Mouse (Mus musculus): Measurements from ENCODE around the gene Rpf2. TPM values are rescaled to one million over a fixed set of nuclear protein-coding genes. Genes with fewer than 3 reads are reported as not detected.
A peak's percentile ranks its signal among the peaks of the same experiment; 100 is the strongest.

Rpf2 gene
- polyA plus RNA-seq, 1 experiment from 2014 or later: 87.2 TPM

DNA sequence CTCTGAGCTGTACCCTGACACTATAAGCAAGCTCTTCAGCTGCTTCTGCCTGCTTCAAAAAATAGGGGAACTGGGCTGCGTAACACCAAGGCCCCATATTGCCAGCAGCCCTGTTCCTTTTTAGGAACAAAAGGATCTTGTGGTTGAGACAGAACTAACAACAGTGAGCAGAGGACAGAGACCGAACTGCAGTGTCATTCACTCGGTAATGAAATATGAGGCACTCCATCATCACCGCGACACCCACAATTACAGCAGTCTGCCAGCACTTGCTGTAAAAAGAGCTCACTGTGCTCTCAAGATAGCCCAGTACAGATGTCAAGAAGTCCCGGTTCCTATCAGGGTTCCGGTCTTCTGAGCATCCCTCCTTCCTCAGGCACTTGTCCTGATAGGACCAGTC, 29.2 kb upstream of the Rpf2 start:
- 86% methylated on average over 7 of the region's 7 CpGs for WGBS
- Histone ChIP-seq H3K9me3 (ENCODE audit: control insufficient read depth, low read length) (no peaks in the 10 kb centered on the region), H3K27me3 (ENCODE audit: control insufficient read depth, insufficient read depth, low read length) (no peaks in the 10 kb centered on the region), H3K27ac (ENCODE audit: low read depth, low read length) (no peak overlapping the region), H3K4me1 (ENCODE audit: control insufficient read depth, insufficient read depth, low read length) (no peaks in the 10 kb centered on the region), H3K4me3 (ENCODE audit: low read depth, low read length) (no peak overlapping the region), H3K36me3 (ENCODE audit: control insufficient read depth, insufficient read depth, low read length) (no peaks in the 10 kb centered on the region), H3K4me2 (no peak overlapping the region), H3K9ac (ENCODE audit: low read length) (no peak overlapping the region)
- ATAC-seq (ENCODE audit: low FRiP score) (no peak), DNase-seq (ENCODE audit: low spot score, missing footprints) (no peak)

GRCm38 (mm10) chr10:40273938-40274337, 27.1 kb upstream of the Rpf2 start:
- H3K27me3 ChIP-seq (ENCODE audit: control insufficient read depth, insufficient read depth, low read length): no peaks in the 10 kb centered on the region
- 86% methylated on average over 5 of the region's 5 CpGs for WGBS

DNA sequence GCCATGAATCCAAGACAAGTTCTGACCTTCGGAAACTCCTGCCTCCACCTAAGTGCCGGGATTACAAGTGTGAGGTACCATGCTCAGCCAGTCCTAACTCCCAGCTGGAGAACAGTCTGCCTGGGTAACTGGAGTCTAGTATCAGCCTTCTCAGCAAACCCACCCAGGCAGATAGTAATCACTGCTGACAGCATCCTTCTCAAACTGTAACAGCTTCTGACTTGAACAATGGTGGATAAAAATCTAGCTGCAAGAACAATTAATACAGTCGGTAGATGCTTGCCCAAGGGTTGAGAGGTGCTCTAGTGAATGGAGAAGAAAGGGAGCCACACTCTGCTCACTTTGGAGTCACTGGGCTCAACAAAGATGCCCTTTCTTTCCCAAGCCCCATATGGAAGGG, 24.4 kb upstream of the Rpf2 start:
- no peak for ATAC-seq (ENCODE audit: low FRiP score)
- H3K4me3 ChIP-seq (ENCODE audit: low read depth, low read length): no peak overlapping the region
- no peaks in the 10 kb centered on the region for H3K27me3 ChIP-seq (ENCODE audit: control insufficient read depth, insufficient read depth, low read length)
- no peak for DNase-seq (ENCODE audit: low spot score, missing footprints)
- WGBS: 82% methylated on average over 3 of the region's 3 CpGs
- no peaks in the 10 kb centered on the region for H3K9me3 ChIP-seq (ENCODE audit: control insufficient read depth, low read length)
- H3K4me1 ChIP-seq (ENCODE audit: control insufficient read depth, insufficient read depth, low read length): no peaks in the 10 kb centered on the region
- no peaks in the 10 kb centered on the region for H3K36me3 ChIP-seq (ENCODE audit: control insufficient read depth, insufficient read depth, low read length)
- no peak overlapping the region for H3K4me2 ChIP-seq
- H3K27ac ChIP-seq (ENCODE audit: low read depth, low read length): no peak overlapping the region
- no peak overlapping the region for H3K9ac ChIP-seq (ENCODE audit: low read length)

More at GRCm38 (mm10) chr10:40273938-40274337, 27.1 kb upstream of the Rpf2 start:
- H3K4me3 ChIP-seq (ENCODE audit: low read depth, low read length): no peak overlapping the region
- no peaks in the 10 kb centered on the region for H3K9me3 ChIP-seq (ENCODE audit: control insufficient read depth, low read length)
- DNase-seq (ENCODE audit: low spot score, missing footprints): no peak
- H3K36me3 ChIP-seq (ENCODE audit: control insufficient read depth, insufficient read depth, low read length): no peaks in the 10 kb centered on the region
- H3K27ac ChIP-seq (ENCODE audit: low read depth, low read length): no peak overlapping the region
- no peak for ATAC-seq (ENCODE audit: low FRiP score)
- H3K4me1 ChIP-seq (ENCODE audit: control insufficient read depth, insufficient read depth, low read length): no peaks in the 10 kb centered on the region
- no peak overlapping the region for H3K9ac ChIP-seq (ENCODE audit: low read length)
- H3K4me2 ChIP-seq: no peak overlapping the region

DNA sequence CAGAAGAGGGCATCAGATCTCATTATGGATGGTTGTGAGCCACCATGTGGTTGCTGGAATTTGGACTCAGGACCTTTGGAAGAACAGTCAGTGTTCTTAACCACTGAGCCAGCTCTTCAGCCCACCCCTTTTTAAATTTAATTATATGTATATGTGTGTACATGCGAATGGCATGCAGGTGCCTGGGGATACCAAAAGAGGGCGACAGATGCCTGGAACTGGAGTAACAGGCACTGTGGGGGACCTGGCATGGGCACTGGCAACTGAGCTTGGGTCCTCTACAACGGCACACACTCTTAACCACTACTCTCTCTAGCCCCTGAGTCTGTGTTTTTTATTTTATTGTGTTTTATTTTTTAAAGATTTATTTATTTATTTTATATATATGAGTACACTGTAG, 18.1 kb upstream of the Rpf2 start:
- H3K27me3 ChIP-seq (ENCODE audit: control insufficient read depth, insufficient read depth, low read length): no peaks in the 10 kb centered on the region
- H3K4me1 ChIP-seq (ENCODE audit: control insufficient read depth, insufficient read depth, low read length): no peaks in the 10 kb centered on the region
- H3K36me3 ChIP-seq (ENCODE audit: control insufficient read depth, insufficient read depth, low read length): no peaks in the 10 kb centered on the region
- H3K27ac ChIP-seq (ENCODE audit: low read depth, low read length): no peak overlapping the region
- H3K9me3 ChIP-seq (ENCODE audit: control insufficient read depth, low read length): no peaks in the 10 kb centered on the region
- H3K4me3 ChIP-seq (ENCODE audit: low read depth, low read length): no peak overlapping the region
- DNase-seq (ENCODE audit: low spot score, missing footprints): no peak
- ATAC-seq (ENCODE audit: low FRiP score): no peak
- no peak overlapping the region for H3K4me2 ChIP-seq
- no peak overlapping the region for H3K9ac ChIP-seq (ENCODE audit: low read length)
- 80% methylated on average over 3 of the region's 3 CpGs for WGBS

- H3K4me3 ChIP-seq (ENCODE audit: low read depth, low read length): no peak overlapping the region
- no peak overlapping the region for H3K27ac ChIP-seq (ENCODE audit: low read depth, low read length)
- ATAC-seq (ENCODE audit: low FRiP score) (no peak), DNase-seq (ENCODE audit: low spot score, missing footprints) (no peak)
- no peak overlapping the region for H3K4me2 ChIP-seq
- H3K27me3 ChIP-seq (ENCODE audit: control insufficient read depth, insufficient read depth, low read length): no peaks in the 10 kb centered on the region
- H3K4me1 ChIP-seq (ENCODE audit: control insufficient read depth, insufficient read depth, low read length): no peaks in the 10 kb centered on the region
- H3K36me3 ChIP-seq (ENCODE audit: control insufficient read depth, insufficient read depth, low read length): no peaks in the 10 kb centered on the region
- H3K9ac ChIP-seq (ENCODE audit: low read length): no peak overlapping the region
- no peaks in the 10 kb centered on the region for H3K9me3 ChIP-seq (ENCODE audit: control insufficient read depth, low read length)
- WGBS: 88% methylated on average over 4 of the region's 4 CpGs
Observed at GRCm38 (mm10) chr10:40263691-40264090, 16.9 kb upstream of the Rpf2 start.

- H3K27ac ChIP-seq (ENCODE audit: low read depth, low read length): no peak overlapping the region
- ATAC-seq (ENCODE audit: low FRiP score): no peak
- H3K9ac ChIP-seq (ENCODE audit: low read length): no peak overlapping the region
- no peaks in the 10 kb centered on the region for H3K9me3 ChIP-seq (ENCODE audit: control insufficient read depth, low read length)
- no peaks in the 10 kb centered on the region for H3K27me3 ChIP-seq (ENCODE audit: control insufficient read depth, insufficient read depth, low read length)
- H3K4me2 ChIP-seq: no peak overlapping the region
- H3K4me3 ChIP-seq (ENCODE audit: low read depth, low read length): no peak overlapping the region
- H3K36me3 ChIP-seq (ENCODE audit: control insufficient read depth, insufficient read depth, low read length): no peaks in the 10 kb centered on the region
- no peak for DNase-seq (ENCODE audit: low spot score, missing footprints)
- 88% methylated on average over 6 of the region's 6 CpGs for whole genome bisulfite sequencing
- no peaks in the 10 kb centered on the region for H3K4me1 ChIP-seq (ENCODE audit: control insufficient read depth, insufficient read depth, low read length)
Observed at GRCm38 (mm10) chr10:40262200-40262599, 15.4 kb upstream of the Rpf2 start.

DNA sequence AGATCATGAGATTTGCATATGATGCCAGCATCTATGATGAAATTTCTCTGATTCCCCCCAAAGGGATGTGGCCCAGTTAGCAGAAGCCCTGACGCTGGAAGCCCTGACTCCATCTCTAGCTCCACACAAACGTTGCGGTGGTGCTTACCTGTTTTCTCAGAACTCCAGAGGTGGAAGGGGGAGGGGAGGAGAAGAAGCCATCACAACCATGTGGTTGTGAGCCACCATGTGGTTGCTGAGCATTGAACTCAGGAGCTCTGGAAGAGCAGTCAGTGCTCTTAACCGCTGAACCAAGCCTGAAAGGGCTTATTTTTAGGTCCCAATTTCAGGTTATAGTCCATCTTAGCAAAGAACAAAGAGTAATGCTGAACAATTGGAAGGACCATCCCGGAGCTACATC, 13.5 kb upstream of the Rpf2 start:
- WGBS: 53% methylated on average over 5 of the region's 5 CpGs
- DNase-seq (ENCODE audit: low spot score, missing footprints) (no peak), ATAC-seq (ENCODE audit: low FRiP score) (no peak)
- H3K27me3 ChIP-seq (ENCODE audit: control insufficient read depth, insufficient read depth, low read length): no peaks in the 10 kb centered on the region
- H3K27ac ChIP-seq (ENCODE audit: low read depth, low read length): no peak overlapping the region
- H3K9me3 ChIP-seq (ENCODE audit: control insufficient read depth, low read length): no peaks in the 10 kb centered on the region
- no peak overlapping the region for H3K4me2 ChIP-seq
- peaks cover 4% of the 10 kb centered on the region for H3K4me1 ChIP-seq (ENCODE audit: control insufficient read depth, insufficient read depth, low read length)
- no peak overlapping the region for H3K4me3 ChIP-seq (ENCODE audit: low read depth, low read length)
- H3K9ac ChIP-seq (ENCODE audit: low read length): no peak overlapping the region
- H3K36me3 ChIP-seq (ENCODE audit: control insufficient read depth, insufficient read depth, low read length): no peaks in the 10 kb centered on the region

GRCm38 (mm10) chr10:40259542-40259941, 12.7 kb upstream of the Rpf2 start:
- H3K4me1 ChIP-seq (ENCODE audit: control insufficient read depth, insufficient read depth, low read length): peaks cover 4% of the 10 kb centered on the region
- no peak for ATAC-seq (ENCODE audit: low FRiP score)
- H3K36me3 ChIP-seq (ENCODE audit: control insufficient read depth, insufficient read depth, low read length): no peaks in the 10 kb centered on the region
- no peak overlapping the region for H3K9ac ChIP-seq (ENCODE audit: low read length)
- no peak overlapping the region for H3K27ac ChIP-seq (ENCODE audit: low read depth, low read length)
- no peak overlapping the region for H3K4me3 ChIP-seq (ENCODE audit: low read depth, low read length)
- WGBS: 18% methylated on average over 8 of the region's 8 CpGs
- no peak overlapping the region for H3K4me2 ChIP-seq
- H3K9me3 ChIP-seq (ENCODE audit: control insufficient read depth, low read length): no peaks in the 10 kb centered on the region
- H3K27me3 ChIP-seq (ENCODE audit: control insufficient read depth, insufficient read depth, low read length): no peaks in the 10 kb centered on the region
- no peak for DNase-seq (ENCODE audit: low spot score, missing footprints)

DNA sequence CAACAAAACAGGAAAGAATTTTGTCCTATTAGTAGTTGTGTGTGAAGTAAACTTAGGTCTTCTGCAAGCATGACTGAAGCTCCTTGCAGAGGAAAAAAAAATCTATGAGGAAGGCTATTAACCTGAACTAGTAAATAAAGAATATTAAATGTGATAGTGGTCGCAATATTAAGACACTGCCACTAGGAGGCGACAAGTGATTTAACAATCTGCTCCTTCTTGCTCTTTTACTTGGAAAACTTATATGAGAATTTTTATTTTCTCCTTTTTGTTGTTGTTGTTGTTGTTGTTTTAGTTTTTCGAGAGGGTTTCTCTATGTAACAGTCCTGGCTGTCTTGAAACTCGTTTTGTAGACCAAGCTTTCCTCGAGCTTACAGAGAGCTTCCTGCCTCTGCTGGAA, 12.1 kb upstream of the Rpf2 start:
- DNase-seq (ENCODE audit: low spot score, missing footprints) (peak; percentile 88), ATAC-seq (ENCODE audit: low FRiP score) (no peak)
- H3K4me1 ChIP-seq (ENCODE audit: control insufficient read depth, insufficient read depth, low read length): peaks cover 4% of the 10 kb centered on the region
- 4% methylated on average over 5 of the region's 5 CpGs for WGBS
- H3K9ac ChIP-seq (ENCODE audit: low read length): no peak overlapping the region
- H3K27ac ChIP-seq (ENCODE audit: low read depth, low read length): peak overlapping the region; percentile 90
- no peaks in the 10 kb centered on the region for H3K9me3 ChIP-seq (ENCODE audit: control insufficient read depth, low read length)
- H3K36me3 ChIP-seq (ENCODE audit: control insufficient read depth, insufficient read depth, low read length): 0 out of 2 replicates have a peak, but pooled peaks cover 2% of the 10 kb centered on the region
- no peaks in the 10 kb centered on the region for H3K27me3 ChIP-seq (ENCODE audit: control insufficient read depth, insufficient read depth, low read length)
- peak overlapping the region; percentile 76 for H3K4me2 ChIP-seq
- 0 out of 2 replicates have a peak overlapping the region, but pooled peaks have one; percentile 63 for H3K4me3 ChIP-seq (ENCODE audit: low read depth, low read length)

Data from midbrain, embryonic 11.5 days (tissue).